Mouse (Mus musculus) cerebral cortex, adult 2 months (tissue): ENCODE results near the gene Grb14.

Experiments
- WGBS: fragments of 180-500 bp; shearing (Covaris S2); methylation state at CpG from one replicate; pipeline ENCODE4 v1.1.7; 2018; 5-methylcytosine and 5-hydroxymethylcytosine counted together

The Grb14 gene

GRCm38 (mm10) chr2:65024887-65025286 lies at the start of gene Grb14:
Gene Grb14 (minus strand): TSS chr2:65024987.
- 93% methylated on average over 1 of the region's 1 CpGs for WGBS

- WGBS: 43% methylated on average over 3 of the region's 3 CpGs
Observed at GRCm38 (mm10) chr2:65072205-65072604, 47.4 kb upstream of the Grb14 start.

GRCm38 (mm10) chr2:65053764-65054163 lies 29.0 kb upstream of the Grb14 start:
- WGBS: 96% methylated on average over 2 of the region's 2 CpGs

- WGBS: 75% methylated on average over 6 of the region's 6 CpGs
Observed at GRCm38 (mm10) chr2:65052191-65053012, 27.6 kb upstream of the Grb14 start.

GRCm38 (mm10) chr2:65050776-65051175 lies 26.0 kb upstream of the Grb14 start:
- WGBS: 86% methylated on average over 3 of the region's 3 CpGs

GRCm38 (mm10) chr2:65048234-65049017 lies 23.6 kb upstream of the Grb14 start:
- 42% methylated on average over 6 of the region's 6 CpGs for WGBS

GRCm38 (mm10) chr2:65038164-65038563 lies 13.4 kb upstream of the Grb14 start:
- WGBS: 51% methylated on average over 4 of the region's 4 CpGs

GRCm38 (mm10) chr2:65037546-65037945 lies 12.8 kb upstream of the Grb14 start:
- WGBS: 44% methylated on average over 8 of the region's 8 CpGs

- 1% methylated on average over 64 of the region's 71 CpGs for WGBS
Observed at GRCm38 (mm10) chr2:65022363-65023240, 2.2 kb downstream of the Grb14 start.

- 9% methylated on average over 15 of the region's 15 CpGs for WGBS
Observed at GRCm38 (mm10) chr2:65021691-65022362, 3.0 kb downstream of the Grb14 start.

- 87% methylated on average over 2 of the region's 2 CpGs for WGBS
Observed at GRCm38 (mm10) chr2:65017375-65017774, 7.4 kb downstream of the Grb14 start.

GRCm38 (mm10) chr2:65014552-65014951 lies 10.2 kb downstream of the Grb14 start:
- WGBS: 68% methylated on average over 3 of the region's 3 CpGs

- 56% methylated on average over 3 of the region's 3 CpGs for WGBS
Observed at GRCm38 (mm10) chr2:65010105-65010504, 14.7 kb downstream of the Grb14 start.

GRCm38 (mm10) chr2:65007396-65007795 lies 17.4 kb downstream of the Grb14 start:
- 59% methylated on average over 2 of the region's 2 CpGs for WGBS

GRCm38 (mm10) chr2:65003433-65003832 lies 21.4 kb downstream of the Grb14 start:
- WGBS: 46% methylated on average over 2 of the region's 2 CpGs

GRCm38 (mm10) chr2:65002631-65003030 lies 22.2 kb downstream of the Grb14 start:
- WGBS: 94% methylated on average over 3 of the region's 3 CpGs

GRCm38 (mm10) chr2:64995048-64995447 lies 29.7 kb downstream of the Grb14 start:
- WGBS: 91% methylated on average over 2 of the region's 2 CpGs

- 81% methylated on average over 2 of the region's 2 CpGs for WGBS
Observed at GRCm38 (mm10) chr2:64989426-64990187, 35.2 kb downstream of the Grb14 start.

- 59% methylated on average over 3 of the region's 3 CpGs for WGBS
Observed at GRCm38 (mm10) chr2:64987782-64988181, 37.0 kb downstream of the Grb14 start.

GRCm38 (mm10) chr2:64975546-64975945 lies 49.2 kb downstream of the Grb14 start:
- 61% methylated on average over 5 of the region's 5 CpGs for WGBS
